Mouse (Mus musculus) gonadal fat pad, adult 2 months (tissue): Measurements from ENCODE around the gene Tlk2. TPM values are rescaled to one million over a fixed set of nuclear protein-coding genes. Genes with fewer than 3 reads are reported as not detected.
A peak's percentile ranks its signal among the peaks of the same experiment; 100 is the strongest.

Experiments
- DNase-seq: peaks from one replicate; pipeline ENCODE4 v3.0.0-alpha.2; 2012; ENCODE audit warnings: low read depth
- polyA plus RNA-seq: library from polyadenylated mRNA; depleted of rRNA; stranded (reverse); fragments of >200 nt; gene quantifications from 2 replicates; pipeline ENCODE4 v1.2.3, GENCODE M21; 2012

Gene Tlk2
- polyA plus RNA-seq, 1 experiment: 22.8 TPM

DNA sequence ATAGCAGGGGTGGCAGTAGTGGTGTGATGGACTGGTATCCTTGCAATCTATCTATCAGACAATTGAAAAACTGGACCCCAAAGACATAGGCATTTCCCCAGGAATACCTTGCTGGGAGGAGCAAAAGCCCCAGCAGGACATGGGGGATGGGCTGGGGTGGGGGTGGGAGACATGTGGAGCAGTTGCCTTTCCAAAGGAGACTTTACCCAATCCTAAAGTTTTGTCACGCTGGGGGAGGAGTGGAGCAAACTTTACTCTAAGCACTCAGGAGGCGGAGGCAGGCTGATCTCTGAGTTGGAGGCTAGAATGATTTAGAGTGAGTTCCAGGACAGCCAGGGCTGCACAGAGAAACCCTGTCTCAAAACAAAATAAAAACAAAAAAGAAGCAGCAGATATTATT is 17.2 kb upstream of the Tlk2 start:
- DNase-seq: no peak

DNA sequence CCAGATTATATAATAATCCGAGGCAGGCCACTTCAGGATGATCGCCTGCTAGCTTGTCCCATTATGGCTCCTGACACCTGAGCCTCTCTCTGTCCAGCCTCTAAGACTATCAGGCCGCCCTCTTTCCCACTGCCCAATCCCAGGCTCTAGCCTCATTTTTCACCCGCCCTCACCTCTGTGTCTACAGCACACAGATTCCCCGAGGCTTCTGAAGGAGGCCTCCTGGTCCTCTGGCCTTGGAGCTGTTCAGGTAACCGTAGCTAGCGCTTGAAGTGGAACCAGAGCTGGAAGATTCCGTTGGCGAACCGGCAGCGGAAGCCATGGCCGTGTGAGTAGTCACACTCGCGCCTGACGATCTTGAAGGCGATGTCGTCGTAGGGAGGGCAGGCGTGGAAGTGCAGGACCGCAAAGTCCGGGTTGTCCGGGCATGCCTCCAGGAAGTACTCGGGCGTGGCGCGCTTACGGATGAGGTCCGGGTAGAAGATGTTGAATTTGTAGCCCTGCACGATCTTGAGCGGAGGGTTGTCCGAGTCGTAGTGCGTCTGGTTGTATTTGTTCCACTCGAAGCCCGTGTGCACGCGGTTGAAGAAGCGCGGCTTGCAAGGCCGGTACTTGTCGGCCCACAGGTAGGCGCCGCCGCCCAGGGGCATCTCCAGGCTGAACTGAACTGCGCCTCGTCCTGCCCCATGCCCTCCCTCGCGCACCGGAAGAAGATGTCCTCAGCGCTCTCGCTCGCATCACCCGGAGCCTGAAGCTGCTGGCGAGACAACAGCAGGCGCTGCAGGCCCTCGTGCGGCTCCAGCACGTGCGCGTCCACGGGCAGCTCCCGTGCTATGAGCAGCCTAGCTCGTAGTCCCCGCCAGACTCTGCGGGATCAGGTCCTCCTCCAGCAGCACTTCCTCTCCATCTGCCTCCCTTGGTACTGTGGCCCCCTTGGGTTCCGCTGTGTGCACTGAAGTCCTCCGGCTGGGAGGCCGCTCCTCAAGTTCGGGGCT is 13.8 kb upstream of the Tlk2 start:
- no peak for DNase-seq

DNA sequence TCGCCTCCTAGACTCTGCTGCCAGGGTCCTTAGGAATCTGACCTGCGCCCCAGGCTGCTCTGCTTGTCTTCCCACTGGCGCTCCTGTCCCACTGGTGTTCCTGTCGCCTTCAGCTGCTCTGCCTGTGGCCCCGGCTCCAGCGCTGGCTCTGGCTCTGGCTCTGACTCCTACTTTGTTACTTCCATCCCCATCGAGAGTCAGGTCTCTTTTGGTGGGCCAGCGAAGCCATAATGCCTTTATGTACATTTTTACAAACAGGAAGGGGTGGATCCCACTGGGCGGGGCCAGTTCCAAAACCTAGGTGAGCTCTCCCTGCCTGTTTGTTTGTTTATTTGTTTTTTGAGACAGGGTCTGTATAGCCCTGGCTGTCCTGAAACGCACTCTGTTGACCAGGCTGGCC is 11.8 kb upstream of the Tlk2 start:
- DNase-seq: no peak

DNA sequence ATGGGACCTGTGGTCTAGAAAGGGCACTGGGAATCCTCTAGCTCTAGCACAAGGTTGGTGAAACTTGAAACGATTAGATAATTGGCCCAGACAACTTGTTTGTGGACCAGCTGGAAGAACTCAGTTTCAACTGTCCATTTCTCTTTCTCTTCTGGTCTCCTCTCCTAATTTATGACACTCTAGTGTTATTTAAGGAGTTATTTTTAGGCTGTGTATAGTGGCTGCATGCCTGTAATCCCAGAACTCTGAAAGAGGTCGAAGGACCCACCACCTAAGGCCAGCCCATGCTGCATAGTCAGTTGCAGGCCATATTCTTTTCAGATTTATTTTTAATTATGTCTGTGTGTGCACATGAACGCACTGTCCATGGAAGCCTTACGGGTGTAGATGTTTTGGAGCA is 916 bp downstream of the Tlk2 start:
- no peak for DNase-seq

DNA sequence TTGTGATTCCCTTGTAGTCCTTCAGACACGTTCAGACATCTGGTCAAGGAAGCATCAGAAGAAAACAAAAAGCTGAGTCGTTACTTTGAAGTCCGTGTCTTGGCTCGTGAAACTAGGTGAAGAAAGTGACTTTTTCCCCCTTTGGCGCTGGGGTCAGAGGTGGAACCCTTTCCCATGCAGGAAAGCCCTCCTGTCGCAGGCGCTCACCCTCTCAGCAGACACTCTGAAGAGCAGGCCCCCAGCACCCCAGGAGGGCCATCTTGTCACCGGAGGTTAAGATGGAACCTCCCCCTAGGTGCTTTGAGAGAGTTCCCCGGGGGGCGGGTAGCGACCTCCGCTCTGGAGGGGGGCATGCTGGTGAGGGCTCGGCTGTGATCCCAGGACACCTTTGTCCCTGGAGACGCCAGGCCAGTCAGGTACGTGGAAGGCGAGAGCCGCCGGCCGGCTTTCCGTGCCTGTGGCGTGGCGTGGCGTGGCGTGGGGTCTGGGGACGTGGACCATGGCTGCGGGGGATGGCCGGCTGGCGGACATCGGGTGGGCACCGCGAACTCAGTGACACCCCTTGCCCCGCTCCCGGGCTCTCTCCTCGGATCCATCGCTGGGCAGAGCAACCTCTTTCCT is 2.0 kb downstream of the Tlk2 start:
- no peak for DNase-seq

DNA sequence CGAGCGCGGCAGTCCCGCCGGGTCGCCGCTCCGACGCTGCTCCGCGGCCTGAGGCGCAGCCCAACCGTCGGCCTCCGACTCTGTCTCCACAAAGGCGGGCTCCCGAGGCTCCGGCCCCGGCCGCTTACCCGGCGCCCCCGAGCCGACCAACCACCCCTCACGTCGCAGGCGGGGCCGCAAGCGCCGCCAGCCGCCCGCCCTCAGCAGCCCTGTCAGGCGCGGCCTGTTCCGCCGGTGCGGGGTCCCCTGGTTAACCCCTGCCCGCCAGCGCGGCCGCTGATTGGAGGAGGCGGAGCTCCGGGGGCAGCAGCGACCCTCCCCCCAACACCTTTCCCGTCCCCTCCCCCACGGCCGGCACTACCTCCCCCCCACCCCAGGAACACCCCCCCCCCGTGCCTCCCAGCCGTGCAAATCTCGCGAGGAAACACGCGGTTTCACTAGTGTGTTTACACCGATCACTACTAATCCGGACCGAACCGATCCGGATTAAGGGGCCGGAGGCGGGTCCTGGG is 2.6 kb downstream of the Tlk2 start:
- DNase-seq: no peak

DNA sequence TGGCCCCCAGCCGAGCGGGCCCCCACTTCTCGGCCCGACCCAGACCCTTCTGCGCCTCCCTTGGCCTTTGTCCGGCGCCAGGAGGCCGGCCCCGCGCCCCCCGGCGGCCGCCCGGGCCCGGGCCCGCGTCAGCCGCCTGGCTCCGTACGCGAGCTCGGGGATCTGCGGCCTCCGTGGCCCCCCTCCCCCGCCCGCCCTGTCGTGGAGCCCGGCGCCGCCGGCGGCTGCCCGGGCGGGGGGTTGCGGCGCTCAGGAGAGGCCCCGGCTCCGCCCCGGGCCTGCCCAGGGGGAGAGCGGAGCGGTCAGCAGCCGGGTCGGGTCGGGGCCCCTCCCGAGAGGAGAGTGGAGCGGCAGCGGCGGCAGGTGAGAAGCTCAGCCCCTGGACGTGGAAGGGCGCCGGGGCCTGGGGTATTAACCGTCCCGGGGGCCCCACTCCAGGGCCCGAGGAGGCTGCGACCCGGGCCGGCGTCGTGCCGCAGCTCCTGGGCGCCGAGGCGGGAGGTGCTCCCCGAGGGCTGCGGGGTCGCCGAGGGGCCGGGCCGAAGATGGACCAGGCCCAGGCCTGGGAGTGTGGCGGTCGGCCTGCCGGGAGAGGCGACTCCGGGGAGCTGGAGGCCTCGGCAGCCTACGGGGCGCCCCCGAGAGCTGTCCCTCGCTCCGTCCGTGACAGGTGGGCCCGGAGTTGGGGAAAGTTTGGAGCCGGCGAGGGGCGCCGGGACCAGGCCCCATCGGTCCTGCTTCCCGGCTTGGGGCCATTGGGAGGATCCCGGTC is 3.3 kb downstream of the Tlk2 start:
- no peak for DNase-seq

DNA sequence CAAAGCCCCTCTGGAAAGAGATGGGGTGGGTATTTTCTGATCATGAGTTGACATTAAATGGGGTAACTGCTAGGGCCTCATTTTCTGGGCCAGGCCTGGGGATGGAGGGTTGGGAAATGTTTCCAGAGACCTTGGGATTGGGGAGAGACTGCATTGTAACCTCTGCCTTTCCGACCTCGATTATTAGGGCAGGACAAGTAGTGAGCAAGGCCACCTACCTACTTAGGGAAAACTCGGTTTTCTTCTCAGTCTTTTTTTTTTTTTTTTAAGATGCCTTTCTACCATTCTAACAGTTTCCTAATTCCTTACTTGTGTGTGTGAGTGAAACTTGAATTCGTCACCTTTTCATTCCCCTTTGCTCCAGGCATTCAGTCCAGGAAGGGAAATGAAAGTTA is 3.9 kb downstream of the Tlk2 start:
- no peak for DNase-seq

DNA sequence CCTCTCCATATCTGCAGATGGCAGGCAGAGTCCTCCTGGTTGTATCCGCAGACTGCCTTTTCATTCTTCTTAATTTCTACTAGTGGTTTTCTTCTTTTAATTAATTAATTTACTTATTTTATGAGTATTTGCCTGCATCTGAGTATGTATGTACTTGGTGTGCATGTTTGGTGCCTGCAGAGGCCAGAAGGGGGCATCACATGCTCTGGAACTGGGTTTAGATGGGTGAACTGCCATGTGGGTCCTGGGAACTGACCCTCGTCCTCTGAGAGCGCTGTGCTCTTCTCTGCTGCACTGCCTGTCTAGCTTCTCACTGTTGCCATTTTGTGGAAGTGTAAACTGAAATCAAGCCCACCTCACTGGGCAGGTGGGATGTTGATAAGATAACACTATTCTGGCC is 6.1 kb downstream of the Tlk2 start:
- no peak for DNase-seq

DNA sequence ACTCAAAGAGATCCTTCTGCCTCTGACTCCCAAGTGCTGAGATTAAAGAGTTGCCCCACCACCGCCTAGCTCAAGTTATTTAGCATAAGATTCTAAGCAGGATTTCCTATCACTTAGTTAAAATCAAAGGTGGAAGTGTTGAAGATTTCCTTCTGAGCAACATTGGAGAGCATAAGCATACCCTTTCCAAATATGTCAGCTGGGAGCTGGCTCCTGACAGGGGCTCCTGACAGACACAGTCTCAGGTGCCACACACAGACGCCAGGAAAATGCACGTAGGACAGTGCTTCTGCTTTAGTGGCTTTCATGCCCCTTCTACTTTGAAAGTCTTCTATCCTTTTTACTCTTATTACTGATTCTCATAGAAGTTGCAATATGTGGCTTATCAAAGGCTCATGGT is 13.6 kb downstream of the Tlk2 start:
- no peak for DNase-seq

DNA sequence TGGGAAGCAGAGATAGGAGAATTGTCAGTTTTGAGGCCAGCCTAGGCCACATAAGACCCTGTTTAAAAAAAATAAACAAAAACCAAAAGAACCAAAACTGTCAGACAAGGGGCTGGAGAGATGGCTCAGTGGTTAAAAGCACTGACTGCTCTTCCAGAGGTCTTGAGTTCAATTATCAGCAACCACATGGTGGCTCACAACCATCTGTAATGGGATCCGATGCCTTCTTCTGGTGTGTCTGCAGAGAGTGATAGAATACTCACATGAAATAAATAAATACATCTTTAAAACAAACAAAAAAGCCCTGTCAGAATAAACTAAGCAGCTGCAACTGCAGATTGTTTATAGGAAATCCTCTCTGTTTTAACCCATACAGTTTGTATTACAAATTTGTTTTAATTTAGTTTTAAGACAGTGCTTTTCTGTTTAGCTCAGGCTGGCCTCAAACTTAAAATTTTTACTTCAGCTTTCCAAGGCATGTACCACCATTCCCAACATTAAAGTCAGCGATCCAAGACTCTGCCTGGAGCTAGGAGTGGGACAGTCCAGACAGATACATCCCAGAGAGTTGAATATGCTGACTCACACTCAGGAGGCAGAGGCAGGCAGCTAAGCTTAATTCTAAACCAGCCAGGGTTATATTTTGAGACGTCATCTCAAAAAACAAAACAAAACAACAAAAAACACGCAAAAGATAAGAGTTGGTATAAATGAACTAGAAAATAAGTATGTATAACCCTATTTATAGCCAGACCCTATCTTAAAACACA is 18.5 kb downstream of the Tlk2 start:
- DNase-seq: no peak

DNA sequence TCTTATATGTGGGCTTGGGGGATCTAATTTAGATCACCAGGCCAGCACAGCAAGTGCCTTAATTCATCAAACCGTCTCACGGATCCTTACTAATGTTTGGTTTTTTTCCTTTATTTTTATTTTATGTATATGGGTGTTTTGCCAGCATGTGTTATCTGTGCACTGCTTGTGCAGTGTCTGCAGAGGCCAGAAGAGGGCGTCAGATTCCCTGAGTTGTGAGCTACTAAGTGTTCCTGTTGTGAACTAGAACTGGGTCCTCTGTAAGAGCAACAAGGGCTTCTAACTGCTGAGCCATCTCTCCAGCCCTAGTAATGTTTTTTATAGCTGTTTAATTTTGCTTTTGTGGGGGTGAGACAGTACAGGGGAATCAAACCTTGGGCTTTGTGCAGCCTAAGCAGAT is 23.8 kb downstream of the Tlk2 start:
- DNase-seq: no peak

DNA sequence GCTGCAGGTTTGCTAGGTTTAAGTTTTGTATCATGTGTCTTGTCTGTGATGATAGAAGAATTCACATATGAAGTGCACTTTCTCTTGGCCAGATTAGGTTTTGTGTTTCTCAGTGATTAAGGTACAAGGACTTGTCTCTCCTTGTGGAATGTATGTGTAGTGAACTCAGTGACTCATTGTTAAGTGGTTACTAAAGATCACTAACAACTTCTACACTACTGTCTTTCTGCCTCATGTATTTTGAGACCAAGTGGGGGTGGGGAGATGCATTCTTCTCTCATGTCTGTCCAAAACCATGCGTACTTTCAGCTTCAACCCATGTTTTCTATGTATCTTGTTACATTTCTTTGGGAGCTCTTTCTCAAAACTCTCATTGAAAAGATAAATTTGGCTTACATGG is 31.4 kb downstream of the Tlk2 start:
- no peak for DNase-seq

DNA sequence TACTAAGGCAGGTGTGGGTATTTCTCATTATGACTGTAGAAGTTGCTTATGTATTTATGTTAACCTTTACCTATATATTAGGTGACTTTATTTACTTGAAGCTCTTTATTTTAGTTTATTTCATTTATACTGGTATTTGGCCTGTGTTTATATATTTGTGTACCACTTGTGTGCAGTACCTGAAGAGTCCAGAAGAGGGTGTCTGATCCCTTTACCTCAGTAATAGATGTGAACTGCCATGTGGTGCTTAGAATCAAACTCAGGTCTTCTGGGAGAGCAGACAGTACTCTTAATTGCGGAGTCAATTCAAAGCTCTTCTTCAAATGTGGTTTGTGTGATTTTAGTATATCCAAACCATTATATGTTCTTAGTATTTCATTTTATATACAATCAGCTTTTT is 35.6 kb downstream of the Tlk2 start:
- DNase-seq: no peak

DNA sequence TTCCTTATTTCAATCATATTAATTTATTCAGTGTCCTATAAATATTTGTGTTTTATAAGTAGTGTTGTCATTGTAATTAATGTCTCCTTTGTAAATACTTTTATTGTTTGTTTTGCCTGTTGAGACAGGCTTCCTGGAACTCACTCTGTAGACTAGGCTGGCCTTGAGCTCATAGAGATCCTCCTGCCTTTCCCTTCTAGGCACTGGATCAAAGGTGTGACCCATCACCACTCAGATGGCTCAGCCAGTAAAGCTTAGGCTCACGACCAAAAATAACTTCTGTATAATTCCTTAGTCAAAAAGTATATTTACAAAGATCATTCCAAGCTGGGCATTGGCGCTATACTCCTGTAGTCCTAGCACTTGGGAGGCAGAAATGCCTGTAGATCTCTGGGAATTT is 39.2 kb downstream of the Tlk2 start:
- DNase-seq: peak; percentile 85

DNA sequence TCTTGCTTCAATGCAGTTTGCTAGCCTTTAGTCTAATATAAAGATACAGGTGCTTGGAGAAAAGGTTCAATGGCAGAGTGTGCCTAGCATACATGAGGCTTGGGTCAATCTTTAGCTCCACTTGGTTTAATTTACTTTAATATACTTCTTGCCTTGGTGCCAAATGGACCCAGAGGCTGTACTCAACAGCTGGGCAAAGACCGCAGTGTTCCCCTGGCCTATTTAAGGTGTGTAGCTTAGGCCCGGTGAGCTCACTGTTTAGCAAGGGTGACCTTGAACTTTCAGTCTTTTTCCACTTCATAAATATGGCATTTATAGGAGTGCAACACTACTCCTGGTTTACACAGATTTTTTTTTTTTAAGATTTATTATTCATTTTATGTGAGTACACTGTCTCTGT is 55.9 kb downstream of the Tlk2 start:
- no peak for DNase-seq

DNA sequence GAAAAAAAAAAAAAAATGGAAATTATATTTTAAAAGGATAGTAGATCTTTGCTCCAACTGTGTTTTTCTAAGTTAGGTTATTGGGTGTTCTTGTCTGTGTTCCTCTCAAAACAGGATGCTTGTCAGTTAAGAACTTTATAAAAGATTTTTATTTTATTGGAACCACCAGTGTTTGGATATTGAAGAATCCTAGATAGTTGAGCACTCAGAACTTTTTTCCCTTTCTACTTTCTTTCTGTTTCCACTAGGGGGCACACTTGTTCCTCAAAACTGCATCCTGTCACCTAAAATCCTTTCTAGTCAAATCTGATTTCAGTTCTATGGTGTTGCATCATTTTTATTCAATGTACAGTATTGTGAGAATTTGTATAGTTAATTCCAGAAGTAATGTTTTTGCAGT is 62.4 kb downstream of the Tlk2 start:
- DNase-seq: no peak

DNA sequence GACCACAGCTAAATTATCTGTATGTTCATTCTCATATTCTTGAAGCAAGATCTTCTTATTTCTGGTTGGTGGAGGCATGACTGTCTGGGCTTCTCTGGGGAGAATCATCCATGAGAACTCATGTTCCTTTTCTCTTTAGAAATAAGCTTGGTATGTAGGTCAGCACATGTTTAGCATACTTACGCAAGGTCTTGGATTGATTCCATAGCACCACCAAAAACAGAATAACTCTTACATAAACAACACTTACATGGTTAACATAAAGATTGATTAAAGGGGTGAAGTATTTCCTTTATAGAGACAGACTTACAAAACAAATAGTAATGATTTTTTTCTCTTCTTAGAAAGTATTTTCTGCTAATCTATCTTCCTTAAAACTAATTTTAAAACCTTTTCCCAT is 67.8 kb downstream of the Tlk2 start:
- no peak for DNase-seq

DNA sequence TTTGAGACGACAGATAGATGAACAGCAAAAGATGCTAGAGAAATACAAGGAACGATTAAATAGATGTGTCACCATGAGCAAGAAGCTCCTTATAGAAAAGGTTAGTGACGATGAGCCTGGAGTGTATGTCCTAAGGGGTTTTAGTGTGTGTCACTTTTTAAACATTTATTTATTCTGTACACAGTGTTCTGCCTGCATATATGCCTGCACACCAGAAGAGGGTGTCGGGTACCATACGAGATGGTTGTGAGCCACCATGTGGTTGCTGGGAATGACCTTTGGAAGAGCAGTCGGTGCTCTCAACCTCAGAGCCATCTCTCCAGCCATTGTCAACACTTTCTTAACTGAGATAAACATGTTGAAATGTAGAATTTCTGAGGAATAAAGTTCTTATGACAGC is 68.2 kb downstream of the Tlk2 start:
- DNase-seq: no peak

DNA sequence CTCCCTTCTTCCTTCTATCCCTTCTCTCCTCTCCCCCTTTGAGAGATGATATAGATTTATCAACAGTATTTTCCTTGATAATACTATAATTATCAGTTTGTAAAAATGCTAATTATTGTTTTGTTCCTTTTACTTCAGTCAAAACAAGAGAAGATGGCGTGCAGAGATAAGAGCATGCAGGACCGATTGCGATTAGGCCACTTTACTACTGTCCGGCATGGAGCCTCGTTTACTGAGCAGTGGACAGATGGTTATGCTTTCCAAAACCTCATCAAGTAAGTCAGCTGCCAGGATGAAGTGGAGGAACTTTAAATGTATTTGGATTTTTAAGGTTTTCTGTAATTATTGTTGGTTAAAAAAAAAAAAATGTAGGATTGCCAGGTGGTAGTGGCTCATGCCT is 68.7 kb downstream of the Tlk2 start:
- no peak for DNase-seq

DNA sequence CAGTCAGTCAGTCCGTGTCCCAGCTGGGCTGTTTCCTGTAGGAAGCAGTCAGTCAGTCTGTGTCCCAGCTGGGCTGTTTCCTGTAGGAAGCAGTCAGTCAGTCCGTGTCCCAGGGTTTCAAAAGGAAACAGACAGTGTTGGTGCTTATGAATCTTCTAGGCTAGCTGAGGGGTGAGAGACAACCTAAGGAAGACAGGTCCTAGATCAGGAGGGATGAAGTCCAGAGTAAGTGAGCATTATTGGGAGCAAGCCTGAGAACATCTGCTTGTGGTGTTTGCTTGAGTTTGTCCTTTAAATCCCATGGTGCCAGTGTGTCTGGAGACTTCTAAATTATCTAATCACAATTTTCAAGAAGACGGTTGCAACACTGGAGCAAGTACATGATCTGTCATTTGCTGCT is 81.1 kb downstream of the Tlk2 start:
- DNase-seq: no peak

DNA sequence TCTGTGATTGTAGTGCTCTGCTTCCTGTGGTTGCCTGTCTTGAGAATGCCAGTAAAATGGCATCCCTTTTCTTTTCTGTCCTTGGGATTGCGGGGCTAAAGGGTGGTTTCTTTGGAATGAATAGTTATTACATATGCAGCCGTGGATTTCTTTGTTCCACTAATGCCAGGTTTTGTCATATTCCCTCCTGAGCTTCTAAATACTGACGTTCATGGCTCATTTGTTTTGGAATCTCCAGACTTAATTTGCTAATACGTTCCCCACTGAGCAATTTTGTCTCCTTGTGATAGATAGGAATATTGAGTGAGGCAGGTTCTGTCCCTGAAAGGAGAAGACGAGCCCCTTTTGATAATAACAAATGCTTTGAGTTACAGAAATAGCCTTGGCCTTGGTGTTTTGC is 82.5 kb downstream of the Tlk2 start:
- no peak for DNase-seq
